Mouse (Mus musculus) intestine, embryonic 14.5 days (tissue): Measurements from ENCODE around the gene Rusc2. TPM values are rescaled to one million over a fixed set of nuclear protein-coding genes. Genes with fewer than 3 reads are reported as not detected.

Experiments used
- ATAC-seq: fragments of 200-750 bp; cut with Nextera tagmentation; replicated peaks from 2 replicates; pipeline ENCODE4 v1.8.0; 2017; ENCODE audit warnings: low read depth, moderate number of reproducible peaks, moderate TSS enrichment, moderate library complexity; ENCODE audit not compliant: low FRiP score, low TSS enrichment
- DNase-seq: peaks from one replicate; pipeline ENCODE4 v3.0.0-alpha.2; 2018; ENCODE audit warnings: low spot score
- H3K27ac ChIP-seq: fragments of 300-500 bp; sonication (generic); 2 replicates; pipeline ENCODE4 v1.5.1; 2014; ENCODE audit warnings: low read depth, mild to moderate bottlenecking, control low read depth
- H3K27me3 ChIP-seq: fragments of 300-500 bp; sonication (generic); replicated peaks from 2 replicates; pipeline ENCODE4 v1.6.1; 2014; ENCODE audit warnings: low read length, control low read depth; ENCODE audit not compliant: control insufficient read depth, insufficient read depth
- H3K36me3 ChIP-seq: fragments of 300-500 bp; sonication (generic); 2 replicates; pipeline ENCODE4 v1.6.1; 2014; ENCODE audit warnings: low read length, control low read depth; ENCODE audit not compliant: control insufficient read depth, insufficient read depth
- H3K4me1 ChIP-seq: fragments of 300-500 bp; sonication (generic); replicated peaks from 2 replicates; pipeline ENCODE4 v1.6.1; 2014; ENCODE audit warnings: low read length, control low read depth, mixed read lengths; ENCODE audit not compliant: control insufficient read depth, insufficient read depth
- H3K4me2 ChIP-seq: fragments of 300-500 bp; sonication (generic); 2 replicates; pipeline ENCODE4 v1.6.1; 2014; ENCODE audit warnings: low read length
- H3K4me3 ChIP-seq: fragments of 300-500 bp; sonication (generic); 2 replicates; pipeline ENCODE4 v1.5.1; 2014; ENCODE audit warnings: low read depth, low read length, control low read depth, mixed read lengths
- H3K9ac ChIP-seq: fragments of 300-500 bp; sonication (generic); 2 replicates; pipeline ENCODE4 v1.6.1; 2014; ENCODE audit warnings: mild to moderate bottlenecking, low read length
- H3K9me3 ChIP-seq: fragments of 300-500 bp; sonication (generic); 2 replicates; pipeline ENCODE4 v1.6.1; 2016; ENCODE audit warnings: low read length, control low read depth; ENCODE audit not compliant: control insufficient read depth
- WGBS: fragments of 180-500 bp; shearing (Covaris S2); extraction: QIAGEN DNeasy Blood & Tissue Kit; methylation state at CpG from one replicate; pipeline ENCODE4 v1.1.7; 2014; 5-methylcytosine and 5-hydroxymethylcytosine counted together
- polyA plus RNA-seq: library from polyadenylated mRNA; unstranded; fragments of >200 nt; fragmentation: Nextera tagmentation; extraction: Ambion mirVana; gene quantifications from 2 replicates; pipeline ENCODE4 v1.2.1, GENCODE M21; 2014

The Rusc2 gene
- polyA plus RNA-seq, 1 experiment from 2014 or later, result 11.7 TPM

DNA sequence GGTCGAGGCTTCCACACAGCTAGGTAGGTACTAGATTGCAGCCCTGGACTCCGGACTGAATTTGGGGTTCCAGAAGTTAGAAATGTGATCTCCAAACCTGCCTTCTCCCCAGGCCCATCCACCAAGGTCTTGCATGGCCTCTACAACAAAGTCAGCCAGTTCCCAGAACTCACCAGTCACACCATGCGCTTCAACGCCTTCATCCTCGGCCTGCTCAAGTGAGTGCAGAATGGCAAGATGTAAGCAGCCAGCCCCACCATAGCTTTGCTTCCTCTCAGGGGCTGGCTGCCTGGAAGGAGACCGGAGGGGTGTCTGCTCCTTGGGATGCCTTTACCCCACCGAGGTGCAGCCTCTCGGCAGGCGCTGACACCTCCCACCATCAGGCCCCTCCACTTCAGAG, 42.3 kb downstream of the Rusc2 start:
- Histone ChIP-seq H3K27me3 (peaks cover 24% of the 10 kb centered on the region), H3K9ac (no peak overlapping the region), H3K4me2 (no peak overlapping the region), H3K27ac (no peak overlapping the region), H3K9me3 (no peaks in the 10 kb centered on the region), H3K4me1 (peaks cover 8% of the 10 kb centered on the region), H3K36me3 (peaks cover 56% of the 10 kb centered on the region), H3K4me3 (no peak overlapping the region)
- ATAC-seq, result no peak
- DNase-seq, result no peak
- 79% methylated on average over 9 of the region's 9 CpGs for WGBS

DNA sequence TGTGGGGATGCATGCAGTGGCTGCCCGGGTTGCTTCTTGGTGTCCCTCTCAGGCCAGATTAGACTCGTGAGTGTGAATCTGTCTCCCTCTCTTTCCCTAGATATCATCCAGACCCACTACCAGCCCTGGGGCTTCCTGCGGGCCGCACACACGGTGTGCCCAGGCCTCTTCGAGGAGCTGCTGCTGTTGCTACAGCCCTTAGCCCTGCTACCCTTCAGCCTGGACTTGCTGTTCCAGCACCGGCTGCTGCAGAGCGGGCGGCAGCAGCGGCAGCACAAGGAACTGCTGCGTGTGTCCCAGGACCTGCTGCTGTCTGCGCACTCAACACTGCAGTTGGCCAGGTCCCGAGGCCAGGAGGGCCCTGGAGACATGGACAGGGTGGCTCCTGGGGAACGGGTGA, 43.4 kb downstream of the Rusc2 start:
- peaks cover 56% of the 10 kb centered on the region for H3K36me3 ChIP-seq
- H3K27me3 ChIP-seq, result peaks cover 24% of the 10 kb centered on the region
- ATAC-seq, result no peak
- no peak overlapping the region for H3K9ac ChIP-seq
- no peak overlapping the region for H3K27ac ChIP-seq
- H3K4me3 ChIP-seq, result no peak overlapping the region
- DNase-seq, result peak; percentile 63
- peaks cover 8% of the 10 kb centered on the region for H3K4me1 ChIP-seq
- H3K9me3 ChIP-seq, result no peaks in the 10 kb centered on the region
- peak overlapping the region; percentile 29 for H3K4me2 ChIP-seq
- 35% methylated on average over 14 of the region's 14 CpGs for WGBS

DNA sequence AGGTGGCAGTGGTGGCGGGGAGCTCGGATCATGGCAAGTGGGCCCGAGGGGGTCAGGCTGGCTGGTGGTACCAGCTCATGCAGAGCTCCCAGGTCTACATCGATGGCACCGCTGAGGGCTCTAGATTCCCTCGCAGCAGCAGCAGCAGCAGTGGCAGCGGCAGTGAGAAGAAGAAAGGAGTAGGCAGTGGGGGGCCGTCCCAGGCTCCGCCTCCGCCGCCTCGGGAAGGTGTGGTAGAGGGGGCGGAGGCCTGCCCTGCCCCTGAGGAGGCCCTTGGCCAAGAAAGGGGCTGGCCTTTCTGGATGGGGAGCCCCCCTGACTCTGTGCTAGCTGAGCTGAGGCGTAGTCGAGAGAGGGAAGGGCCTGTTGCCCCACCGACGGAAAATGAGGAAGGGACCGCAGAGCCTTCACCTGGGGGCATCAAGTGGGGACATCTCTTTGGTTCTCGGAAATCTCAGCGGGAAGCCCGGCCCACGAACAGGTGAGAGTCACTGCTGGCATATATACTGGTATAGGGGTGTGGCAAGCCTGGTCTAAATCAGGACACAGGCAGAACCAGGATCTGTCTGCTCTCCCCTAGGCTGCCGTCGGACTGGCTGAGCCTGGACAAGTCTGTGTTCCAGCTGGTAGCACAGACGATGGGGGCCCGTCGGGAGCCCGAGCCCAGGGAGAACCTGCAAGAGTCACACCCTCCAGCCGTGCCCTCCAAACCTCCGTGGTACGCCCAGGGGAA, 44.0 kb downstream of the Rusc2 start:
- 38% methylated on average over 31 of the region's 31 CpGs for WGBS
- ATAC-seq (no peak), DNase-seq (no peak)
- Histone ChIP-seq H3K4me1 (peaks cover 8% of the 10 kb centered on the region), H3K27me3 (peaks cover 24% of the 10 kb centered on the region), H3K4me2 (peak overlapping the region; percentile 29), H3K36me3 (peaks cover 56% of the 10 kb centered on the region), H3K4me3 (no peak overlapping the region), H3K27ac (no peak overlapping the region), H3K9me3 (no peaks in the 10 kb centered on the region), H3K9ac (no peak overlapping the region)

DNA sequence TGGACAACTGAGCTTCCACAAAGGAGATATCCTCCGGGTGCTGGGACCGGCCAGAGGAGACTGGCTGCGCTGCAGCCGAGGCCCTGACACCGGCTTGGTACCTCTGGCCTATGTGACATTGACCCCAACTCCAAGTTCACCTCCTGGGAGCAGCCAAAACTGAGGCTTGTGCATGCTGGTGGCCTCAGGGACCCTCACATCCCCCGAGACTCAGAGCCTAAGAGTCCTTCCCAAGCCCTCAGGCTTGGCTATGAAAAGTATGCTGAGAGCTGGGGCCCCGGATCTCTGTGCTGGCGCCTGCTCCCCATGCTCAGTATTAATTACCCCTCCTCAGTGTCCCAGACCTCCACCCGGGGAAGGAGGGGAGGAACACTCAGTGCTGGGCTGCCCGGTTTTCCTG, 44.7 kb downstream of the Rusc2 start:
- no peak overlapping the region for H3K4me3 ChIP-seq
- H3K9ac ChIP-seq, result no peak overlapping the region
- 54% methylated on average over 10 of the region's 10 CpGs for WGBS
- no peaks in the 10 kb centered on the region for H3K9me3 ChIP-seq
- H3K36me3 ChIP-seq, result peaks cover 55% of the 10 kb centered on the region
- no peak overlapping the region for H3K27ac ChIP-seq
- no peak overlapping the region for H3K4me2 ChIP-seq
- peaks cover 24% of the 10 kb centered on the region for H3K27me3 ChIP-seq
- ATAC-seq, result no peak
- peaks cover 8% of the 10 kb centered on the region for H3K4me1 ChIP-seq
- DNase-seq, result no peak

DNA sequence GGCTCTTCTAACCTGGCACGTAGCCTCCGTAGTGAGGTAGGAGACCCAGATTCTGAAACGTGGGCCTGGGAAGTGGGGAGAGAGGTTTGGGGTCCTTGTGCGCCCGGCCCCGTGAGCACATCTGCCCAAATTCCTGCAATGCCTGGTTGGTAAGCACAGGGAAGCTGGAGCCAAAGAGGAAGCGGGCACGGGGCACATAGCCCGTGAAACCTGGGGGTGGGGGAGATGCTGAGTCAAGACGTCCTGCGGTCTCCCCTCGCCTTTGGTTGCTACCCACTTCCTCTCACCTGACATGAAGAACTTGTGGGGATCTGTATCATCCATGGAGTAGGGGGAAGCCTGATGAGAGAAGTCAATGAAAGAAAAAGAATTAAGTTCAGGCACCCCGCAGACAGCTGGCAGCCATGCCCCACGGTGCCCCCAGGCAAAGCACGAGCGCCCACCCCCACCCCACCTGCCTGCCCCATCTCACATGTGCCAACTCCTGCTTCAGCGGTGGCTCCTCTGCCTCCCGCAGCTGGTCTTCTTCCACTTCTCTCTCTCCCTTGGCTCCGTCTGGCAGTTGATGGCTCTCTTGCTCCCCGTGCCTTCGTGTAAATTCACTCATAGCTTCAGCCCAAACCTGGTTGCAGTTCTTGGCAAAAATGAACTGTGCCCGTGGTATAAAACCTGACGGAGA, 45.9 kb downstream of the Rusc2 start:
- Histone ChIP-seq H3K36me3 (peaks cover 44% of the 10 kb centered on the region), H3K4me3 (no peak overlapping the region), H3K4me1 (peaks cover 8% of the 10 kb centered on the region), H3K27ac (no peak overlapping the region), H3K9me3 (no peaks in the 10 kb centered on the region), H3K27me3 (peaks cover 24% of the 10 kb centered on the region), H3K4me2 (no peak overlapping the region), H3K9ac (no peak overlapping the region)
- DNase-seq, result no peak
- 35% methylated on average over 23 of the region's 23 CpGs for WGBS
- no peak for ATAC-seq

DNA sequence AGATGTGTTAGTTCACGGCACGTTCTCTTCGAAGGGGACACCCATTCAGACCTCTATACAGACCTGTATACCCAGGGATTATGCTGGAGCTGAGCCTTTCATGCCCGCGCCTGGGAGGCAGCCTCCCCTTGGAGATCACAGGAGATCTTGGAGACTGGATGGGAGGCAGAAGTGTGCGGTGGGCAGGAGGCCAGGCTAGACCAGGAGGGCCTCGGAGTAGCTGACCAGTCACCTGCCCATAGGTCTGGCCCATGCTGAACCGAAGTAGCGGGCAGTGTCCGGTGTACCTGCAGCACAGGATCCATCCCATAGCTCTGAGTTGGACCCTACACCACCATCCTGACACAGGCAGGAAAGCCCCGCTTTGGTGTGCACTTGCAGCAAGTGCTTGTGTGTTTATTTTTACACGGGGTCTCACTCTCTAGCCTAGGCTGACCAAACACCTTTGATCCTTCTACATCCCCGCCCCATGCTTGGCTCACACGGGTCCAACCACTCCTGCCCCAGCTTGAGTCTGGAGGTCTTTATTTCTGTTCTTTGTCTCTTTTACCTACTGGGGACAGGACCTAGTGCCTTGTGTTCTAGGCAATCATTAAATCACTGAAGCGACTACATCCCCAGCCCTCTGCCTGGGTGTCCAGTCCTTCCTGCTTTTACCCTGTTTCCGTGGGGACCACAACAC, 46.5 kb downstream of the Rusc2 start:
- DNase-seq, result peak; percentile 64
- ATAC-seq, result no peak
- WGBS, result 38% methylated on average over 16 of the region's 16 CpGs
- Histone ChIP-seq H3K4me1 (peaks cover 8% of the 10 kb centered on the region), H3K36me3 (peaks cover 37% of the 10 kb centered on the region), H3K4me3 (no peak overlapping the region), H3K4me2 (peak overlapping the region; percentile 36; the same call in 1 of the 2 replicates), H3K9ac (no peak overlapping the region), H3K9me3 (no peaks in the 10 kb centered on the region), H3K27me3 (peaks cover 24% of the 10 kb centered on the region), H3K27ac (no peak overlapping the region)

DNA sequence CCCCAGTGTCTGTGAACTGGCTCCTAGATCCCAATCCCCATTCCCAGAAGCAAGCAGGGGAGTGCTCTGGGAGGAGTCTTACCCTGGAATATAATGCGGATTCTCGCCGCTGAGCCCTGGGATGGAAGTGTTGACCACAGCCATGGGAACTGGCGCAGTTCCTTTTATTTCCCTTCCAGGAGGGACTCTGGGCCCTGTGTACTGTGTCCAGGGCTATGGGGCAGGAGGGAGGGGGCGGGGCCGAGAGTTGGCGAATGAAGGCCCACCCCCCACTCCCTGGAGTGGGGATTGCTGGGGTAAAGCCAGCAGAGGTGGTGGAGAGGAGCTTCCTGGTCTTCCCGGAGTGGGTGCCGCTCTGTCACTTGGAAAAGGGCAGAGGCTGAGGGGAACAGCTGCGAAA, 47.2 kb downstream of the Rusc2 start, which contains the start of gene Fam166b:
Gene Fam166b (minus strand): TSS at position 189 of the 400 bp plus-strand sequence.
- WGBS, result 9% methylated on average over 10 of the region's 10 CpGs
- no peak within 1 kb of the TSS for H3K4me3 ChIP-seq
- DNase-seq, result no peak
- H3K27ac ChIP-seq, result no peak within 1 kb of the TSS
- 0 out of 2 replicates have a peak within 1 kb of the TSS, but pooled peaks have one; percentile 23 for H3K9ac ChIP-seq
- H3K27me3 ChIP-seq, result peaks cover 24% of the 10 kb centered on the region
- H3K4me1 ChIP-seq, result peaks cover 8% of the 10 kb centered on the region
- H3K36me3 ChIP-seq, result peaks cover 31% of the 10 kb centered on the region
- H3K4me2 ChIP-seq, result peak within 1 kb of the TSS; percentile 36
- 0 out of 2 replicates have a peak, but pooled peaks have one; percentile 17 for ATAC-seq
- H3K9me3 ChIP-seq, result no peaks in the 10 kb centered on the region

DNA sequence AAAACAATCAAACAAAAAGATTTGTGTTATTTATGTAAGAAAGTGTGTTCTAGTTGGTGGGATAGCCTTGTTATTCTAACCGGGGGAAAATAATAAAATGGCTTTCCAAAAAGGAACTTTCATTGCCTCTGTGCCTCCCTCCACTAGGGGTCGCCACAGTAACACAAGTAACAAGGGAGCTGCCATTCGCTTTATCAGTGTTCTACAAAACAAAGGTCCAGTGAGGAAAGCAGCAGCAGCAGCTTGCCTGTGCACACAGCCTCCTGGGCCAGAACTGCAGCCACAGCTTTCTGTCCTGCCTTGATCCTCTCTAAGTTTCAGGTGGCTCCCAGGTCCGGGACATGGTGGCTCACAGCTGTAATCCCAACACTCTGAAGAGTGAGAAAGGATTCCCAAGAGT, 49.9 kb downstream of the Rusc2 start:
- 4% methylated on average over 4 of the region's 4 CpGs for WGBS
- Histone ChIP-seq H3K4me2 (no peak overlapping the region), H3K9me3 (no peaks in the 10 kb centered on the region), H3K9ac (no peak overlapping the region), H3K4me3 (no peak overlapping the region), H3K4me1 (peaks cover 8% of the 10 kb centered on the region), H3K27ac (no peak overlapping the region), H3K27me3 (peaks cover 11% of the 10 kb centered on the region), H3K36me3 (peaks cover 4% of the 10 kb centered on the region; the same call in 1 of the 2 replicates)
- ATAC-seq, result peak; percentile 43; the same call in 1 of the 2 replicates
- DNase-seq, result peak; percentile 86
